Mouse (Mus musculus): ENCODE data around the gene Prkag2.
A peak's percentile ranks its signal among the peaks of the same experiment; 100 is the strongest.
"Not testable (repeated sequence)": the region's sequence is repeated elsewhere in the genome, so short reads cannot be mapped to it uniquely, and the experiment has no call there.

Gene Prkag2

DNA sequence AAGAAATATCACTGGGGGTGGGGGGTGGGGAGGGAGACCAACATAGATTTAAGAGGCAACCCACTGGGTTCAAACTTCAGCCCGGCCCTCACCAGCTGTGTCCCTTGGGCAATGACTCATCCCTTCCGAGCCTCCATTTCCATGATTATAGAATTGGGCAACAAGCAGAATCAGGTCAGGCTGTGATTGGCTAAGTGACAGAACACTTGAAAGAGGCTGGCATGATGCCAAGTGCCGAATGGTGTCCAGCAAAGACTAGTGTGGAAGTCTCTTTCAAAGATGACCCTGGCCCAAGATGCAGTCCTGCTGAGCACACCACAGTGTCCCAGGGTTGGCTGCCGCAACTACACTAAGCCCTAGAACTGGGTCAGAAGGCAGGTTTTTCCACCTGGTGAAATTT, 14.2 kb downstream of the Prkag2 start:
- DNase-seq (ENCODE audit: low spot score) = peak; percentile 72

GRCm38 (mm10) chr5:25085170-25085569, 15.3 kb downstream of the Prkag2 start:
- peak; percentile 88 for DNase-seq (ENCODE audit: low spot score)

- DNase-seq (ENCODE audit: low spot score) = no peak
These were observed 16.6 kb downstream of the Prkag2 start for GRCm38 (mm10) chr5:25083816-25084215.

GRCm38 (mm10) chr5:25082542-25082941, 17.9 kb downstream of the Prkag2 start:
- peak; percentile 45 for DNase-seq (ENCODE audit: low spot score)

GRCm38 (mm10) chr5:25081545-25081944, 18.9 kb downstream of the Prkag2 start:
- DNase-seq (ENCODE audit: low spot score) = peak; percentile 81

DNA sequence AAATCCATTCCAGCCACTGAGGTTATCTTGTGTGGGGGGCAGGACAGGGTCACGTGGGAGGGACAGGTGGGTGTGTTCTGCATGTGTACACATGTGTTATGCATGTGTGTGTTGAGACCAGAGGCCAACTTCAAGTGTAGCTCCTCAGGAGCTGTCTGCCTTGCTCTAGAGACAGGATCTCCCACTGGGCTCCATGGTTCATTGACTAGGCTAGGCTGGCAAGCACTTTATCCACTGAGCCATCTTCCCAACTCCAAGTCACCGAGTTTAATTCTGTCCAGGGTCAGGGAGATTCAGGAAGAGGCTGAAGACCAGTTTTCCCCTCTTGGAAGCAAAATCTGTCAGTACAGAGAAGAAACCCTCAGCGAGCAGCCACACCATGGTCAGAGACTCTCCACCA, 19.4 kb downstream of the Prkag2 start:
- DNase-seq (ENCODE audit: low spot score) = no peak

DNA sequence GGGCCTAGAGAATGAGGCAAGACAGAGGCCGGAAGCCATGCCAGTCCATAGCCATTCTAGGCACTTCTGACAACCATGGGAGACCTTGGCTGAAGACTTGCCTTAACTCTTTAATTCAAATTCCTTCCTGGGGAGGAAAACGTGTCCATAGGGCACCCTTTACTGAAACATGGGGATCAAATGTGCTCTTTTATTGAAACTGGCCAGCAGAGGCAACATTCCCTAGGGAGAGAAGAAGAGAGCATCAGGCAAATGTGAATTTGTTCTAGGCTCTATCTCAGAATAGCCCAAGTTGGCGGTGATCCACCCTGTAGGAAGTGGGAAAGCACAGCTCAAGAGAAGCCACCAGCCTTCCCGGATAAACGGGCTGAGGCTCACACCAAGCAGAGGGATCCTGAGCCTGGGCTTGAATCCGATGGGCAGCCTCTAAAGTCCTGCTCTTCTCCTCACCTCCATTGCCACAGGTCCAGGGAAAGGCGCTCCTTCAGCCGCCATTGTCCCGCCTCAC, 19.9 kb downstream of the Prkag2 start:
- peak; percentile 75 for DNase-seq (ENCODE audit: low spot score)

GRCm38 (mm10) chr5:25079766-25080265, 20.6 kb downstream of the Prkag2 start:
- no peak for DNase-seq (ENCODE audit: low spot score)

- DNase-seq (ENCODE audit: low spot score) = no peak
These were observed 22.4 kb downstream of the Prkag2 start for GRCm38 (mm10) chr5:25077873-25078651.

DNA sequence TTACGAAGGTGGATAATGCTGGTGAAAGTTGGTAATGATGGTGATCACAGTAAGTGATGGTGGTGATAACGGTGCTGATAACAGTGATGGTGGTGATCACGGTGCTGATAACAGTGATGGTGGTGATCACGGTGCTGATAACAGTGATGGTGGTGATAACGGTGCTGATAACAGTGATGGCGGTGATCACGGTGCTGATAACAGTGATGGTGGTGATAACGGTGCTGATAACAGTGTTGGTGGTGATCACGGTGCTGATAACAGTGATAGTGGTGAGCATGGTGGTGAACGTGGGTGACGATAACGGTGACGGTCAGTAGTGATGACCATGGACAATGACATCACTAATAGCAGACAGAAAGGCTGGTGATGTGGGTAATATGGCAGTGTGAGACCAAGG, 23.2 kb downstream of the Prkag2 start:
- DNase-seq (ENCODE audit: low spot score) = not testable (repeated sequence)

DNA sequence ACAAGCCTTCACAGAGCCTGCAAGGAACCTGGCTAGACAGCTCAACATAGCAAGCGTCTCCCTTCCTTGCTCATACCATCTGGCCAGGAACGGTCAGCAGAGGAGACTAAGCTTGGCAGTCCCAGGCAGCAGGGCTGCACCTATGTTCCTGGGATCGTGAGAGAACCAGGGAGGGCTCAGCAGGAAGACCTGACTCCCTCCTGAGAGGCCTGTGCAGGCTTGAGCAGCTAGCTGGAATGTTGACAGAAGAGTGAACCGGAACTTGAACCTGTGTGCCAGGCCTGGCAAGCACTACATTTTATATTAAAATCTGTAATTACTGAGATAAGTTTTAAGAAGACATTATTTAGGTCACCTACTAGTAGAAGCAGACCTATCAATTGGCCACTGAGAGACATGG, 24.8 kb downstream of the Prkag2 start:
- DNase-seq (ENCODE audit: low spot score) = no peak

DNA sequence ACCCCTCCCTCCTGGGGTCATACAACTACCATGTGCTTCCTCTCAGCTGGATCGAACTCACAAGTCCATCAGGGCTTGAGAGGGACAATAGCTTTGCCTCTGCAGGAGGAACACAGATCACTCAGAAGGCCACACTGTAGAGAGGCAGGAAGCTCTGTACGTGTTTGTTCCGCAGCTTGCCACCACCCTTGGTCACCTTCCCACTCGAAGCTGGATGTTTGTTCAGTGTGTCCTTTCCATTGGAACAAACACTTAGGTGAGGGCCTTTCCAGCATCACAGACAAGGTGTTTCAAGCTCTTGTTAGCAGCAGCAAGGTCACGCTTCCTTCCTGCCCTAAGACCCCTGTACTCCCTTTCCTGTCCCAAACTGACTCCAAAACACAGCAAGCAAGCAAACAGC, 30.6 kb downstream of the Prkag2 start:
- DNase-seq (ENCODE audit: low spot score) = no peak

DNA sequence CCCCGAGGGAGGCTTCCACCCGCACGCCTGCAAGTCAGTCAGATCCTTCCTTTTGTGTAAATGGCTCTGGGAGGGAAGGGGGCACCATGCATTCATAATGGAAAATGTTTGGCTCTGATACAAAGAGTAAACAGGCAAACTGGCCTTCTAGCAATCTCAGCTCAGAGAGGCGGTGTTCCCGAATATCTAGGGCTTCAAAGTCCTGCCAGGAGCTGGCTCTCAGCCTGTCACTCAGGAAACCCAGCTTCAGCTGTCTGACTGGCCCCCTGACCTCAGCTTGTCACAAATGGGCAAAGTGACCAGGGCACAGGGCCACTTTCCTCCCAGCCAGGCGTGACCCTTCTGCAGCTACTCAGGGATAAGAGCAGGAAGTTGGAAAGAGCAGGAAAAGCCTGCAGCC, 33.3 kb downstream of the Prkag2 start:
- no peak for DNase-seq (ENCODE audit: low spot score)

GRCm38 (mm10) chr5:25064270-25065232, 35.9 kb downstream of the Prkag2 start:
- DNase-seq (ENCODE audit: low spot score) = no peak

DNA sequence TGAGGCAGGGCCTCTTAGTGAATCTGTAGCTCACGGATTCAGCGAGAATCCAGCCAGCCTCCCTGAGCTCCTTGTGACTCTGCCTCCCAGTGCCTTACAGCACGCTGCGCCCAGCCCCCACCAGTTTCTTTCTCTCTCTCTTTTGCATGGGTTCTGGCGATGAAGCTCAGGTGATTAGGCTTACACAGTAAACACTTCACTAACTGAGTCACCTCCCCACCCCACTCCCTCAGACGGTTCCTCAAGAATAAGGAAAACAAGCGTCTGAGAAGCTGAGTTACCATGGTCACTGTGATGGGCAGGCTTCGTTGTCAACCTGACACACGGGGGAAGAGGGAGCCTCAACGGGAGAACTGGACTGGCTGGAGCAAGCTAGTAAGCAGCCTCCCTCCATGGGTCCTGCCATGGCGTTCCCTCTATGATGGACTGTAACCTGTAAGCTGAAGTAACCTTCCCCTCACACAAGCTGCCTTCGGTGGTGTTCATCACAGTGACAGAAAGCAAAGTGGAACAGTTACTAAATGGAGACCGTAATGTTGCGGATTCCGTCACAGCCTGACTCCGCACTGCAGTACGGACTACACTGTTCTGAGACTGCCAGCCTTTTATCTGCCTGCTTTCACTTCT, 37.8 kb downstream of the Prkag2 start:
- no peak for DNase-seq (ENCODE audit: low spot score)

GRCm38 (mm10) chr5:25058853-25059741, 41.3 kb downstream of the Prkag2 start:
- peak; percentile 64 for DNase-seq (ENCODE audit: low spot score)

DNA sequence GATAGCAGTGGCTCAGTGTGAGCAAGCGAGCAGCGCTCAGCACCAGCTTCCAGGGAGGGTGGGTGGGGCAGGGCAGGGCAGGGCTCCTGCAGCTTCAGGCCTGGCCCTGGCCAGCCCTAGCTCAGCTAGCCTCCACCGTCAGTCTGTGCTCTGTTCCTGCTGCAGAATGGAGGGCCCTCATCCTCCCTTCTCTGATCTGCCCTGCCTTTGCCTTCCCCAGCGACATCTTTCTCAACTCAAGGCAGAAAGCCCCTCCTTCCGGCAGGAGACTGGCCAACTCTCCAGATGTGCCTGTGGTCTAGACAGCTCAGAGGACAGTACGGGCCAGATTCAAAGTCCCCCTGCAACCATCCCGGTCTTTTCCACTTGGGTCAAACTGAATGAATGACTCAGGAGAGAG, 42.0 kb downstream of the Prkag2 start:
- DNase-seq (ENCODE audit: low spot score) = no peak

DNA sequence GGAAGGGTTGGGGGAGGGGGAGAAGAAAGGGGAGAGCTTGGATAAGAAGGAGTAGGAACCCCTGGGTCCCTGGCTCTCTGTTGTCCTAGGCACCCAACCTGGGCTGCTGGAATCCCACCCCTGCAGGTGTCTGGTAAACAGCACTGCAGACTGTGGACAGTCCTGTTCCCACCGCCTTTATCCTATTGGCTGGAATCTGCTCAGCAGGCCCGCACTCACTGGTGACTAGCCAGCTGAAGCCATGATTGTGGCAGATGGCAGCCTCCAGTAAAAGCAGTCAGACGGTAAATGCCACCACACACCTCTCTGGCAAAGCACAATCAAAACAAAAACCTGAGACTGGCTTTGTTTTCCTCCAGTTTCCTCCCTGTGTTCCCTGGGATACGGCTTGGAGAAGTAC, 45.2 kb downstream of the Prkag2 start:
- DNase-seq (ENCODE audit: low spot score) = peak; percentile 52

DNA sequence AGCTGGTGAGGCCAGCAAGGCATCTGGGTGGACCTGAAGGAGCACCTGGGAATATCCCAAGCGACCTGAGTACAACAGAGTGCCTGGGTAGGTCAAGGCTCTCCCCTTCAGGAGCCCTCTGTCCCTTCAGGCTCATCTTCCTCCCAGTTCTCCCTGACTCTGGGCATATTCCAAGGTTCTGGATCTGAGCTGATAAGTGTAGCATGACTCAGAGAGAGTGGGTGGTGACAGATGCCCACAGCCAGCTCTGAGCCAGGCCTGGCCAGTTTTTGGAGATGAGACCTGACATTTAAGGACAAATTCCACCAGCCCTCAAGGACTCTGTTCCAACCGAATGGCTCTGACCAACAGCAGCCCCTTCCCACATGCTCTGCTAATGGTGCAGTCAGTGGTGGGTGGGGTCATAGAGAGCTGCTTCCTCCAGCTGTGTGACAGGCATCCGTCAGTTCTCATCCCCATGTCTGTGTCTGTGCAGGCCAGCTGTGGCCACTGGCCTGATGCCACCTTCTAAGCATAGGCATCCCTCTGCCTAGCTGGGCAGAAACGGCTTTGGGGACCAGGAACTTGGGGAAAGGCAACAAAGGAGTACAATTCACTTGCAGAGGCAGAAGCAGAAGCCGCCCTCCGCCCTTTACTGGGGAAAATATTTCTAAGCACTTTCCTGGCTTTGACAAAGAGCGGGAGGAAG, 46.3 kb downstream of the Prkag2 start:
- DNase-seq (ENCODE audit: low spot score) = peak; percentile 61

DNA sequence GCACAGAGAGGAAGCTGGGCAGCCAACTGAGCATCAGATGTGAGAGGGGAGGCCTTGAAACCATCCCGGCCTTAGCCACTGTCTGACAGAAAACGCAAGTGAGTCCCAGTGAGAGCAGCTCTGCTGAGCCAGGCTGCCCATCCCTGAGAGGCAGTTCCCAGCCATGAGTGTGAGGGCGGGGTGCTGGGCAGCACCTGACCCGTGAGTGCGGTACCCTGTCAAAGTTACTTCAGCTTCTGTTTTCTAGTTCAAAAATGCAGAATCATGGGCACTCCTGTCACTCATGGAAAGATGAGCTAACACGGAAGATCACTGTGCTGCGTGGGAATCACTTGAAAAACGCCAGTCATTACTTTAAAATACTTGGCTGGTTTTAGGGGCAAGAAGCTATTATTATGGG, 49.6 kb downstream of the Prkag2 start:
- DNase-seq (ENCODE audit: low spot score) = no peak

DNA sequence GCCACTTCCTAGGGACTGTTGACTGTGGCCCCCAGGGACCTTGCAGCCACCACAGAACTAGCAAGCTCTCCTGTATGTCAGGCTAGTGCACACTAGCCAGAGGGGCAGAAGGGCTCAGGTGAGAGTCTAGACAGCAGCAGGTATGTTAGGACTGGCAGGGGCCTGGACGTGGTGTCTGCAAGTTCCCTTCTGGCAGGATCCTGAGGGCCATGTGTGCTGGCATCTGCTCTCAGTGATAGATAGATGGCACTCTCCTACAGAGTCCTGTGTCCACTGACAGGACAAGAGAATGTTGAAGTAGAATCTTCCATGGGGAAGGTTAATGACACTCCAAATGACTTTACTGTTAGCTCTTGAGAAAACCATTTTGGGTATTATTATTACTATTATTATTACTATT, 52.8 kb downstream of the Prkag2 start:
- DNase-seq (ENCODE audit: low spot score) = no peak

Measured in layer of hippocampus, adult 11-12 months (tissue).